Mouse (Mus musculus): ENCODE data around the gene Mboat1. TPM values are rescaled to one million over a fixed set of nuclear protein-coding genes. Genes with fewer than 3 reads are reported as not detected.

Gene Mboat1
- total and polyA plus RNA-seq, 3 experiments, result 0.86 to 1.6 (median 1.2) TPM

DNA sequence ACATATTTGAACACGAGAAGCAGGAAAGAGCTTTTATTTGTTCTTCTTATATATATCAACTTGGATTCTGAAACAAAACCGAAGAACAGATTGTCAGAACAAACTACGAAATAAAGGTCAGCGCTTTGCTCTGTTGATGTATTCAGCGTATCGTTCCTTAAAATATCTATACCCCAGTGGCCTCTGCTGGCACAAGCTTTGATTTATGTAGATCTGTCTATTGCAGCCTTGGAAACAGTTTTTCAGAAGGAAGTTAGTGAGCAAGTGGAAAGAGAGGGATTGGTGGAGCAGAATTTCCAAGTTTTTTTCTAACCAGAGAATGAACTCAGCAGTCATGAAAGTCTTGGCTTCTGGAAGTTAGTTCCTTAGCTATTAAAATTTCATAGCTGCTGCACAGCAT, 103.1 kb downstream of the Mboat1 start:
- Histone ChIP-seq H3K79me2 (replicated peaks; ENCODE audit: control insufficient read depth, insufficient read depth, low read length) (no peaks in the 10 kb centered on the region), H3K4me1 (ENCODE audit: control insufficient read depth, insufficient read depth, low read length) (peaks cover 1% of the 10 kb centered on the region; the same call in 1 of the 2 replicates), H3K9ac (ENCODE audit: low read depth, low read length) (no peak overlapping the region), H3K27ac (no peak overlapping the region), H3K36me3 (ENCODE audit: control insufficient read depth, insufficient read depth, low read length) (no peaks in the 10 kb centered on the region), H3K27me3 (ENCODE audit: control insufficient read depth, insufficient read depth, low read length) (no peaks in the 10 kb centered on the region), H3K4me3 (no peak overlapping the region)
- intact Hi-C loops (cut with DNase I), result no loop called here
- DNase-seq, result no peak
- 80% methylated on average over 6 of the region's 6 CpGs for WGBS
- TF ChIP-seq POLR2A (IDR thresholded peaks at IDR 0.05; ENCODE audit: insufficient read depth, low read depth, low read length) (no peak), EP300 (IDR thresholded peaks at IDR 0.05; ENCODE audit: insufficient read depth, low read depth, low read length) (no peak), CTCF (IDR thresholded peaks at IDR 0.05) (no peak)

DNA sequence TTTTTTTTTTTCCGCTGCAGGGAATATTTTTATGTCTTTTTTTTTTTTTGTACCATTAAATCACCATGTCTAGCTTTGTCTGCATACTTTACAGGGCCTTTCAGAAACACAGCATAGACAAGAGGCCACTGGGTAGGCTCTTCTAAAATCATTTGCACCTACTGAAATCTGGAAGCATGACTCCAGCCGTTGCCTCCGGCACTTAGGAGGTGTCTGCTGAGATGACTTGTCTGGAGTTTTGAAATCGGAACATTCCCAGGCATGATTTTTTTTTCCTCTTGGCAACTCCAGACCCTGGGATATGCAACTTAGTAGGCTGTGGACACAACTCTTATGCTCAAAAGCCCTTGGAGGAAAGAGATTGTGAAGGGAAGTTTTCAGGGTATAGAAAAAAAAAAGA, 109.3 kb downstream of the Mboat1 start:
- Histone ChIP-seq H3K27me3 (ENCODE audit: control insufficient read depth, insufficient read depth, low read length) (no peaks in the 10 kb centered on the region), H3K36me3 (ENCODE audit: control insufficient read depth, insufficient read depth, low read length) (no peaks in the 10 kb centered on the region), H3K27ac (no peak overlapping the region), H3K79me2 (replicated peaks; ENCODE audit: control insufficient read depth, insufficient read depth, low read length) (no peaks in the 10 kb centered on the region), H3K4me1 (ENCODE audit: control insufficient read depth, insufficient read depth, low read length) (no peaks in the 10 kb centered on the region), H3K4me3 (no peak overlapping the region), H3K9ac (ENCODE audit: low read depth, low read length) (no peak overlapping the region)
- WGBS, result 79% methylated on average over 4 of the region's 4 CpGs
- no peak for DNase-seq
- intact Hi-C loops (cut with DNase I), result no loop called here
- no peak for TF ChIP-seq CTCF (IDR thresholded peaks at IDR 0.05)
- no peak for TF ChIP-seq EP300 (IDR thresholded peaks at IDR 0.05; ENCODE audit: insufficient read depth, low read depth, low read length)
- TF ChIP-seq POLR2A (IDR thresholded peaks at IDR 0.05; ENCODE audit: insufficient read depth, low read depth, low read length), result no peak

DNA sequence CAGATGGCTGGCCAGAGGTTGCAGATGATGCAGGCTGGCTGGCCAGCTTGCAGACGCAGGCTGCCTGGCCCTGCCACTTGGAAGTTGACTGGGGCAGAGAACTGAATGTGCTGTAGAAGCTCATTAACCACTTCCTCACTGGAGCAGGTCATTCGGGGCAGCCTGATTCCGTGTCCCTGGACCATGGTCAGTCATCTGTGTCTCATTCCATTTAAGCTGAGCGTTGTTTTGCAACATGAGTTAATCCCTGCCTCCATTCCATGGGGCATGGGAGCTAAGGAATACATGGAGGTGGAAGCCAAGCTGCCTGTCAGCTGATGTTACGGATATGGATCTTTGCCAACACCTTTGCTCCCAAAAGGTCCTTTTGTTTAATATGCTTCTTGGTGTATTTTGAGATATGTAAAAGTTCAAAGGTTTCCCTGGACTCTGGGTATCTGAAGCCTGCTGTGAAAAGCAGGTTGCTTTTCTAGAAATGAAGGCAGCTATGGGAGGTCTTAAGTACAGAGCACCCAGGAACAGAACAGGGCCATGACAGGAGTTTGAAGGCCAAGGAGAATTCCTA, 114.1 kb downstream of the Mboat1 start:
- Histone ChIP-seq H3K27ac (no peak overlapping the region), H3K36me3 (ENCODE audit: control insufficient read depth, insufficient read depth, low read length) (no peaks in the 10 kb centered on the region), H3K79me2 (replicated peaks; ENCODE audit: control insufficient read depth, insufficient read depth, low read length) (no peaks in the 10 kb centered on the region), H3K4me1 (ENCODE audit: control insufficient read depth, insufficient read depth, low read length) (no peaks in the 10 kb centered on the region; the same call in 1 of the 2 replicates), H3K27me3 (ENCODE audit: control insufficient read depth, insufficient read depth, low read length) (no peaks in the 10 kb centered on the region), H3K4me3 (no peak overlapping the region), H3K9ac (ENCODE audit: low read depth, low read length) (no peak overlapping the region)
- TF ChIP-seq CTCF (IDR thresholded peaks at IDR 0.05) (no peak), POLR2A (IDR thresholded peaks at IDR 0.05; ENCODE audit: insufficient read depth, low read depth, low read length) (no peak), EP300 (IDR thresholded peaks at IDR 0.05; ENCODE audit: insufficient read depth, low read depth, low read length) (no peak)
- WGBS, result 71% methylated on average over 5 of the region's 5 CpGs
- no peak for DNase-seq
- intact Hi-C loops (cut with DNase I), result loop anchor here (5.0 to 10.0 kb wide), 2 partner anchors 58 to 396 kb away; partner anchors contain the start of gene Cdkal1

DNA sequence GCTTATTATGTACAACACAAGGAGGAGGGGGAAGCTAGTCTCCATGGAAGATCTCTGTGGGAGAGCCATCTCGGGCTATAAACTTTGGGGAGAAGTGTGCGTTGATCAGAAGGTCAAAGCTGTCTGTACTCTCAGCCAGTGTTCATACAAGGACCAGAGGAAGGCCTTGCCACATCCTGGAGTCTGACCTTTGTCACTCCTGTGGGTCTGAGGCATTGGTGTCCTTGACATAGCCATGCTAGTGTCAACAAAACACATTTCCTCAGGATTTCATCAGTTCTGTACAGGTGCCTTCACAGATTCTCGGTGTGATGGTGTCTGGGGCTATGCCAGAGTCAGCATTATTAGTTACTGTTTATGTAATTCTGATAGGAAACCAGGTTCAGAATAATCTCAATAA, 115.1 kb downstream of the Mboat1 start:
- WGBS, result 63% methylated on average over 3 of the region's 3 CpGs
- intact Hi-C loops (cut with DNase I), result loop anchor here (5.0 to 10.0 kb wide), 2 partner anchors 59 to 397 kb away; partner anchors contain the start of gene Cdkal1

DNA sequence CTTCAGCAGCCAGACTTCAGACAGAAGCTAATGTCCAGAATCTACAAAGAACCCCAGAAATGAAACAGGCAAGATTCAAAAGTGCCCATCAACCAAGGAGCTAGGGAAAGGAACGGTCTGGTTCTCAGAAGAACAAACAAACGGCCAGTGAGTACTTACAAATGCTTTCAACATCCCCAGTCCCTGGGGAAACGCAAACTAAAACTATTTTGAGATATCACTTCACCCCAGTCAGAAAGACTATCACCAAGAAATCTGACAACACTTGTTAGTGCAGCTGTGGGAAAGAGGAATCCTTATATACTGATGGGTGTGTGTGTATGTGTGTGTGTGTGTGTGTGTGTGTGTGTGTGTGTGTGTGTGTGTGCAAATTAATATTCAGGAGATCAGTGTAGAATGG, 116.4 kb downstream of the Mboat1 start:
- TF ChIP-seq CTCF (IDR thresholded peaks at IDR 0.05), result no peak
- TF ChIP-seq EP300 (IDR thresholded peaks at IDR 0.05; ENCODE audit: insufficient read depth, low read depth, low read length), result no peak
- no peak for TF ChIP-seq POLR2A (IDR thresholded peaks at IDR 0.05; ENCODE audit: insufficient read depth, low read depth, low read length)
- H3K9ac ChIP-seq (ENCODE audit: low read depth, low read length), result no peak overlapping the region
- H3K79me2 ChIP-seq (replicated peaks; ENCODE audit: control insufficient read depth, insufficient read depth, low read length), result no peaks in the 10 kb centered on the region
- H3K36me3 ChIP-seq (ENCODE audit: control insufficient read depth, insufficient read depth, low read length), result no peaks in the 10 kb centered on the region
- no peak for DNase-seq
- intact Hi-C loops (cut with DNase I), result loop anchor here (5.0 to 10.0 kb wide), 2 partner anchors 60 to 398 kb away; partner anchors contain the start of gene Cdkal1
- 22% methylated on average over 3 of the region's 3 CpGs for WGBS
- H3K27me3 ChIP-seq (ENCODE audit: control insufficient read depth, insufficient read depth, low read length), result no peaks in the 10 kb centered on the region
- H3K4me1 ChIP-seq (ENCODE audit: control insufficient read depth, insufficient read depth, low read length), result no peaks in the 10 kb centered on the region; the same call in 1 of the 2 replicates
- H3K4me3 ChIP-seq, result no peak overlapping the region
- H3K27ac ChIP-seq, result peak overlapping the region; percentile 5; the same call in 1 of the 2 replicates

More for the DNA sequence above, 115.1 kb downstream of the Mboat1 start:
- H3K4me1 ChIP-seq (ENCODE audit: control insufficient read depth, insufficient read depth, low read length), result no peaks in the 10 kb centered on the region; the same call in 1 of the 2 replicates
- TF ChIP-seq EP300 (IDR thresholded peaks at IDR 0.05; ENCODE audit: insufficient read depth, low read depth, low read length) (no peak), CTCF (IDR thresholded peaks at IDR 0.05) (no peak), POLR2A (IDR thresholded peaks at IDR 0.05; ENCODE audit: insufficient read depth, low read depth, low read length) (no peak)
- no peak for DNase-seq
- H3K9ac ChIP-seq (ENCODE audit: low read depth, low read length), result no peak overlapping the region
- no peak overlapping the region for H3K27ac ChIP-seq
- no peaks in the 10 kb centered on the region for H3K36me3 ChIP-seq (ENCODE audit: control insufficient read depth, insufficient read depth, low read length)
- no peaks in the 10 kb centered on the region for H3K27me3 ChIP-seq (ENCODE audit: control insufficient read depth, insufficient read depth, low read length)
- no peak overlapping the region for H3K4me3 ChIP-seq
- H3K79me2 ChIP-seq (replicated peaks; ENCODE audit: control insufficient read depth, insufficient read depth, low read length), result no peaks in the 10 kb centered on the region

DNA sequence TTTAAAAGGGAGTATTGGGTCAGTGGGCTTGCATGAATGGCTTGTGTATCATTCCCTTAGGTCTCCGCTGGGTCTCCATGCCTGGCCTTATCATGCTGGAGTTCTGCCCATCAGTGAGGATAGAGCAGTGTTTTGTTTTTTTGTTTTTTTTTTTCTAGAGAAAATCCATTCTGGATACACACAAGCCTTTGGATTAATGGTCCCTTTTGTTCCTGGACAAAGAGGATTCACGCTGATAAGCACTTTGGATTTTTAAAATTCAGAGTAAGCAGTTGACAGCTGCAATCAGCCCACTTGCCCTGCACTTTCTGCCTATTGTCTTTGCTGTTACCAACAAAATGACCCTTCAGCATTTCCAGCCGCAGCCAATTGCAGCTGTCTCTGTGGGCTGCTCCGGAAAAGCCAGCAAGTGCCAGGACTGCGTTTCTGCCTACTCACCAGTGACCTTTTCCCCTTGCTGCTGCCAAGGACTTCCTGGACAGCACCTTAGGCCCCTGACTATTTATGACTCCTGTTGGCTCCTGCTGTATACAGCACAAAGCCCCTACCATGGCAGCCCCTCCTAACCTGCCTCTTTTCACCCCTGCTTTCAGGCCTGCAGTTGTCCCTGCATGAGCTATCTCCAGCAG, 117.5 kb downstream of the Mboat1 start:
- no peak overlapping the region for H3K27ac ChIP-seq
- peak; percentile 42 to 51 for DNase-seq
- 26% methylated on average over 5 of the region's 5 CpGs for WGBS
- H3K4me1 ChIP-seq (ENCODE audit: control insufficient read depth, insufficient read depth, low read length), result no peaks in the 10 kb centered on the region; the same call in 1 of the 2 replicates
- H3K9ac ChIP-seq (ENCODE audit: low read depth, low read length), result peak overlapping the region; percentile 15; the same call in 1 of the 2 replicates
- H3K79me2 ChIP-seq (replicated peaks; ENCODE audit: control insufficient read depth, insufficient read depth, low read length), result no peaks in the 10 kb centered on the region
- TF ChIP-seq POLR2A (IDR thresholded peaks at IDR 0.05; ENCODE audit: insufficient read depth, low read depth, low read length), result no peak
- TF ChIP-seq CTCF (IDR thresholded peaks at IDR 0.05), result no peak
- TF ChIP-seq EP300 (IDR thresholded peaks at IDR 0.05; ENCODE audit: insufficient read depth, low read depth, low read length), result no peak
- intact Hi-C loops (cut with DNase I), result loop anchor here (5.0 to 10.0 kb wide), 2 partner anchors 61 to 399 kb away; partner anchors contain the start of gene Cdkal1
- no peak overlapping the region for H3K4me3 ChIP-seq
- no peaks in the 10 kb centered on the region for H3K36me3 ChIP-seq (ENCODE audit: control insufficient read depth, insufficient read depth, low read length)
- H3K27me3 ChIP-seq (ENCODE audit: control insufficient read depth, insufficient read depth, low read length), result no peaks in the 10 kb centered on the region

Data from heart, adult 2 months (tissue).